16 mouse cellular contexts compared by ENCODE assay signal in the genomic region with DNA sequence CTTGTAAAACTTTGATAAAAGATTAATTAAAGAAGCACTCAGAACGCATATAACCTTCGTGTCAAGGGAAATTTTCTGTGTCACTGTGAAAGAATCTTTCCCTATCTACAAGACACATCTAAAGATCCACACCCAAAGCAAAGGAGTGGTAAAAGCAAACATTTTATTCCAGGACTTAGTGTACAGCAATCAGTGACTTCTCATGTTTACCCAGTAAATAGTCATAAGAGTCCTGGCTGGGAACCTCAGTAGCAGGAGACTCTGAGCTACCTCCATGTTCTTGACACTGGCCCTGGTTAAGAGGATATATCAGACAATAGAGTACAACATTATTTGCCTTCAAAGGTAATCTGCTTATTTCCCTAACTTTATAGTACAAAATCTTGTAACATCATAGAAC.
"Had no signal": no experiment of that assay in that cellular context is flagged by ENCODE, and none has a peak within 500 bp of the region (broad histone marks: within the 10 kb centered on the region; RNA-seq: fewer than 3 reads in every experiment).

No protein-coding gene starts in this region.

- H3K4me3 ChIP-seq: limb, embryonic 12.5 days; megakaryocyte, embryonic 14.5 days; midbrain, embryonic 12.5 days; neural tube, embryonic 13.5 days had no signal

- H3K4me2 ChIP-seq: limb, embryonic 12.5 days; midbrain, embryonic 12.5 days; neural tube, embryonic 13.5 days had no signal

- H3K36me3 ChIP-seq: limb, embryonic 12.5 days; midbrain, embryonic 12.5 days; neural tube, embryonic 13.5 days had no signal

- DNase-seq: kidney, adult 8-10 months; kidney, postnatal 36 days; layer of hippocampus, adult 9-11 months; layer of hippocampus, postnatal 36 days; retina, postnatal 1 day; right cerebral cortex, postnatal 4 days; spleen, adult 18-20 months; thymus, adult 18-20 months; thymus, postnatal 14 days had no signal

- H3K27ac ChIP-seq: hindbrain, postnatal 0 days; limb, embryonic 12.5 days; macrophage; midbrain, embryonic 12.5 days; neural tube, embryonic 13.5 days had no signal

- H3K9me3 ChIP-seq: limb, embryonic 12.5 days; megakaryocyte, embryonic 14.5 days; midbrain, embryonic 12.5 days; neural tube, embryonic 13.5 days had no signal

- H3K9ac ChIP-seq: limb, embryonic 12.5 days; midbrain, embryonic 12.5 days; neural tube, embryonic 13.5 days had no signal

- ATAC-seq: hindbrain, postnatal 0 days; midbrain, embryonic 16.5 days had no signal

- H3K27me3 ChIP-seq: limb, embryonic 12.5 days; megakaryocyte, embryonic 14.5 days; neural tube, embryonic 13.5 days had no signal
